Mouse (Mus musculus) liver, adult 2 months (tissue): ENCODE data around the gene Cog2.

Experiments used
- CTCF ChIP-seq: fragments of 200-500 bp; IDR thresholded peaks from 2 replicates; pipeline ENCODE4 v1.5.1; 2011; ENCODE audit warnings: low read depth, low read length, control low read depth
- POLR2A ChIP-seq: fragments of 200-500 bp; IDR thresholded peaks from 2 replicates; pipeline ENCODE4 v1.6.1; 2011; ENCODE audit warnings: low read length, control low read depth; ENCODE audit not compliant: insufficient read depth; ENCODE audit errors: extremely low read depth

DNA sequence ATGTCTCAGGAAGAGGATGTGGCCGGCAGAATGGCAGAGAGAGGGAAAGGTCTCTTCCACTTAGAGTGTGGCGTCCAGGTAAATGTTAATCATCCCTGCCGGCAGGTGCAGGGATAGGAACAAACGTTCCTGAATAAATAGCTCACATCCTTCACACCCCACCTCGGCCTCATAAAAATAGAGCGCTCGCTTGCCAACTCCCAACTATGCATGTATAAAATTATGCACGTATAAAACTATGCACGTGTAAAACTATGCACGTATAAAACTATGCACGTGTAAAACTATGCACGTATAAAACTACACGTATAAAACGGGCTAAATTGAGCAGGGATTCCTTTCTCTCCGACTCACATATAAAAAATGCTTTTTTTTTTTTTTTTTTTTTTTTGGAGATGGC lies 25.6 kb upstream of the Cog2 start:
- TF ChIP-seq CTCF: no peak
- no peak for TF ChIP-seq POLR2A
